Mouse (Mus musculus): ENCODE data around the gene Dtx4. TPM values are rescaled to one million over a fixed set of nuclear protein-coding genes. Genes with fewer than 3 reads are reported as not detected.

Gene Dtx4
- polyA plus RNA-seq, 1 experiment from 2014 or later: 5.2 TPM

GRCm38 (mm10) chr19:12484210-12484609 is 17.0 kb downstream of the Dtx4 start:
- ATAC-seq (ENCODE audit: insufficient number of reproducible peaks, insufficient read depth, low FRiP score, low TSS enrichment, low read depth): no peak
- Histone ChIP-seq H3K36me3 (peaks cover 4% of the 10 kb centered on the region; the same call in 1 of the 2 replicates), H3K9ac (replicated peaks) (no peak overlapping the region), H3K9me3 (no peaks in the 10 kb centered on the region), H3K27ac (no peak overlapping the region), H3K4me3 (replicated peaks) (no peak overlapping the region), H3K4me2 (no peak overlapping the region), H3K4me1 (replicated peaks) (peaks cover 12% of the 10 kb centered on the region), H3K27me3 (no peaks in the 10 kb centered on the region)
- WGBS: 87% methylated on average over 4 of the region's 4 CpGs

GRCm38 (mm10) chr19:12483782-12484181 is 17.5 kb downstream of the Dtx4 start:
- Histone ChIP-seq H3K36me3 (peaks cover 4% of the 10 kb centered on the region; the same call in 1 of the 2 replicates), H3K4me3 (replicated peaks) (no peak overlapping the region), H3K9ac (replicated peaks) (no peak overlapping the region), H3K27ac (no peak overlapping the region), H3K9me3 (no peaks in the 10 kb centered on the region), H3K4me2 (no peak overlapping the region), H3K4me1 (replicated peaks) (peaks cover 8% of the 10 kb centered on the region), H3K27me3 (no peaks in the 10 kb centered on the region)
- ATAC-seq (ENCODE audit: insufficient number of reproducible peaks, insufficient read depth, low FRiP score, low TSS enrichment, low read depth): no peak
- WGBS: 46% methylated on average over 4 of the region's 4 CpGs

DNA sequence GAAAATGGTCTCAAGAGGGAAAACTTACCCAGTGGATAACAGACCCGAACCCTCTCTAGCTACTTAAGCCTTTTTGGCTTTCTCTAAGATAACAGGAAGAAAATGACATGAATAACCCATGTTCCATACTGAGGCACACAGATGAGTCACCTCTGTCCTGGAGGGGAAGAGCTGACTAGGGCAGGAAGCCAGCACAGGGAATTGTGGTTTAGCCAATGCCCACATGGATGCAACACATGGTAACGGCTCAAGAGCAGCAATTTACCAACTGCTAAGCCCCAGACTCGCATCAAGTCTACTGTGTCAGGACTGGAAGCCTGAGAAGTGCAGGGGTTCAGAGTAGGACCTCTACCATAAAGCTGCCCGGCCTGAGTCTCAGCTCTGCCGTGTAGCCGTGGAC is 22.9 kb downstream of the Dtx4 start:
- H3K27ac ChIP-seq: no peak overlapping the region
- H3K27me3 ChIP-seq: no peaks in the 10 kb centered on the region
- no peak overlapping the region for H3K4me3 ChIP-seq (replicated peaks)
- no peak for ATAC-seq (ENCODE audit: insufficient number of reproducible peaks, insufficient read depth, low FRiP score, low TSS enrichment, low read depth)
- no peak overlapping the region for H3K9ac ChIP-seq (replicated peaks)
- no peak overlapping the region for H3K4me2 ChIP-seq
- peaks cover 4% of the 10 kb centered on the region; the same call in 1 of the 2 replicates for H3K4me1 ChIP-seq (replicated peaks)
- no peaks in the 10 kb centered on the region for H3K9me3 ChIP-seq
- WGBS: 87% methylated on average over 6 of the region's 6 CpGs
- H3K36me3 ChIP-seq: peaks cover 4% of the 10 kb centered on the region; the same call in 1 of the 2 replicates

DNA sequence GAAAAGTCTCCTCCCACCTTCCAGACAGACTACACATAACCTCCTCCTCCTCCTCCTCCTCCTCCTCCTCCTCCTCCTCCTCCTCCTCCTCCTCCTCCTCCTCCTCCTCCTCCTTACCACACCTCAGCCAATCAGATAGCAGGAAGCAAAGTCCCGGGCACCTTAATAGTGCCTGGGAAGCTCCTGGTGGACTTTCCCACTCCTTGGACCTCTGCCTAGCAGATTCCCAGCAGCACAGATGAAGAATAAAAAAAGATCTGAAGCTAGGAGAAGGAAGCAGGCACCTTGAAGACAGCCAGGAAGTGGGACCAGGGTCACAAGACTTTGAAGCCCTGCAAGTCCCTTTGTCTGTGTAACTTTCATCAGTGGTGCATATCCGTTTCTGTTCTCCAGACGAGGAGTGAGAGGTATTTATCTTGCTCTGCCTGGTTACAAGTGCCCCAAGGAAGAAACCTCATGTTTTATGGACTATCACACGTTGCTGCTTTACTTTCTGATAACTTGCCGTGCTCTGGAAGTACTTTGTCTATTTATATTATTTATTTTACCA is 24.5 kb downstream of the Dtx4 start:
- H3K4me1 ChIP-seq (replicated peaks): peaks cover 4% of the 10 kb centered on the region; the same call in 1 of the 2 replicates
- H3K4me3 ChIP-seq (replicated peaks): no peak overlapping the region
- H3K36me3 ChIP-seq: peaks cover under 1% of the 10 kb centered on the region; the same call in 1 of the 2 replicates
- H3K9me3 ChIP-seq: no peaks in the 10 kb centered on the region
- ATAC-seq (ENCODE audit: insufficient number of reproducible peaks, insufficient read depth, low FRiP score, low TSS enrichment, low read depth): no peak
- 49% methylated on average over 5 of the region's 5 CpGs for WGBS
- H3K9ac ChIP-seq (replicated peaks): no peak overlapping the region
- no peak overlapping the region for H3K4me2 ChIP-seq
- no peaks in the 10 kb centered on the region for H3K27me3 ChIP-seq
- no peak overlapping the region for H3K27ac ChIP-seq

DNA sequence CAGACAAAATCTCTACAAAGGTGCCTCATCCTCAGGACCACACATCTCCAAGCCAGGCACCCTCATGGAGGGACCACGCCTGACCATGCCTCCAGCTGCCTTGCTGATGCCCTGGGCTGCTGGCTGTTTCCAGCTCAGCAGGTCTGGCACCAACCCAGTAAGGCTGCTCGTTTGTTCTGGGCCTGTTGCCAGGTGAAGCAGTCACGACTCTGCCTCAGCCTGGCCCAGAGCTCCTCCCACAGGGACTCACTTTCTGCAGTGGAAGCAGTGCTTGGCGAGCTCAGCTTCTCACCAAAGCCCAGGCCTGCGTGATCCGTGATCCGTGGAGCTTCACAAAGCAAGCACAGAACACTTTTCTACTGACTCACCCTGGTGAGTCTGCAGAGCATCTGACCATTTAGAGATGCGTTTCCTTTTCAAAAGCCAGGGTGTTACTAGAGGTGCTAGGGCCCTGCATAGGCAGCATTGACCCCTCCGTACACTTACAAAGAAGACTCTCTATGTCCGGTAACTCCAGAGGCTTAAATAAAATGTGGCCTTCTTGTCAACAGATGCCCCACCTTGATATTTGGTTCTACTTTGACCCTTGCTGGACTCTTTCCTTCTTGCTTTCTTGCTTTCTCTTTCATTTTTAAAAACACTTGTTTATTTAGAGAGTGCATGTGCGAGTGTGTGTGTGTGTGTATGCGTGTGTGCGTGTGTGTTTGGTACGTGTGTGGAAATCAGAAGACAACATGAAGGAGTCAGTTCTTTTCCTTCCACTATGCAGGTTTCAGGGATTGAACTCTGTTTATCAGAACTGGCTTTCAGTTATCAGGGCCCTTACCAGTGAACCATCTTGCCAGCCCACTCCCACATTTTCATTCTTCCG is 25.6 kb downstream of the Dtx4 start:
- Histone ChIP-seq H3K9ac (replicated peaks) (no peak overlapping the region), H3K27me3 (no peaks in the 10 kb centered on the region), H3K4me3 (replicated peaks) (no peak overlapping the region), H3K4me1 (replicated peaks) (peaks cover 4% of the 10 kb centered on the region; the same call in 1 of the 2 replicates), H3K4me2 (no peak overlapping the region), H3K36me3 (no peaks in the 10 kb centered on the region), H3K27ac (0 out of 2 replicates have a peak overlapping the region, but pooled peaks have one; percentile 35), H3K9me3 (no peaks in the 10 kb centered on the region)
- 67% methylated on average over 15 of the region's 15 CpGs for WGBS
- ATAC-seq (ENCODE audit: insufficient number of reproducible peaks, insufficient read depth, low FRiP score, low TSS enrichment, low read depth): peak; percentile 89

- Histone ChIP-seq H3K36me3 (no peaks in the 10 kb centered on the region), H3K9ac (replicated peaks) (no peak overlapping the region), H3K4me2 (no peak overlapping the region), H3K27ac (no peak overlapping the region), H3K4me3 (replicated peaks) (no peak overlapping the region), H3K4me1 (replicated peaks) (peaks cover 4% of the 10 kb centered on the region; the same call in 1 of the 2 replicates), H3K9me3 (no peaks in the 10 kb centered on the region), H3K27me3 (no peaks in the 10 kb centered on the region)
- no peak for ATAC-seq (ENCODE audit: insufficient number of reproducible peaks, insufficient read depth, low FRiP score, low TSS enrichment, low read depth)
- WGBS: 88% methylated on average over 4 of the region's 4 CpGs
These were observed 27.3 kb downstream of the Dtx4 start for GRCm38 (mm10) chr19:12473951-12474350.

DNA sequence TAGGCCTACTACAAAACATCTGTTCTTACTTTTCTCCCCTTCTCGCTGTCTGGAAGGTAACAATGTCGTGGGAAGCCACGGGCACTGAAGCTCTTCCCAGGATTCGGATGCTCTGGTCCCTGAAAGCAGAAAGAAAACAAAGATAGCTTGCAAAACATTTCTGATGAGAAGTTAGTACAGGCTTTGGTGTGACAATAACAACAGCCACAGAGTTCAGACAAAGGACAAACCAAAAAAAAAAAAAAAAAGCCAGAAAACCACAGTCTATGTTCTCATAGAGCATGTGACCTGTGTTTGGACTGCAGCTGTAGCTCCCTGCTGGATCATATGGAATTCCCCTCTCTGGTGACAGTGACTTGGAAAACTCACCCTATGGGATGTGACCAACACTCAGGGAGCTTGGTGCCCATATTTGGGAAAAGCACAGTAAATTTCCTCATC is 28.0 kb downstream of the Dtx4 start:
- H3K36me3 ChIP-seq: no peaks in the 10 kb centered on the region
- no peak for ATAC-seq (ENCODE audit: insufficient number of reproducible peaks, insufficient read depth, low FRiP score, low TSS enrichment, low read depth)
- no peaks in the 10 kb centered on the region for H3K27me3 ChIP-seq
- H3K27ac ChIP-seq: no peak overlapping the region
- no peak overlapping the region for H3K4me2 ChIP-seq
- no peak overlapping the region for H3K9ac ChIP-seq (replicated peaks)
- WGBS: 36% methylated on average over 4 of the region's 4 CpGs
- no peaks in the 10 kb centered on the region for H3K9me3 ChIP-seq
- no peak overlapping the region for H3K4me3 ChIP-seq (replicated peaks)
- H3K4me1 ChIP-seq (replicated peaks): peaks cover 4% of the 10 kb centered on the region; the same call in 1 of the 2 replicates

- Histone ChIP-seq H3K4me2 (no peak overlapping the region), H3K9me3 (no peaks in the 10 kb centered on the region), H3K27me3 (no peaks in the 10 kb centered on the region), H3K9ac (replicated peaks) (no peak overlapping the region), H3K4me1 (replicated peaks) (peaks cover 4% of the 10 kb centered on the region; the same call in 1 of the 2 replicates), H3K4me3 (replicated peaks) (no peak overlapping the region), H3K27ac (no peak overlapping the region), H3K36me3 (no peaks in the 10 kb centered on the region)
- ATAC-seq (ENCODE audit: insufficient number of reproducible peaks, insufficient read depth, low FRiP score, low TSS enrichment, low read depth): no peak
- WGBS: 89% methylated on average over 5 of the region's 5 CpGs
These were observed 28.8 kb downstream of the Dtx4 start for GRCm38 (mm10) chr19:12472381-12472976.

DNA sequence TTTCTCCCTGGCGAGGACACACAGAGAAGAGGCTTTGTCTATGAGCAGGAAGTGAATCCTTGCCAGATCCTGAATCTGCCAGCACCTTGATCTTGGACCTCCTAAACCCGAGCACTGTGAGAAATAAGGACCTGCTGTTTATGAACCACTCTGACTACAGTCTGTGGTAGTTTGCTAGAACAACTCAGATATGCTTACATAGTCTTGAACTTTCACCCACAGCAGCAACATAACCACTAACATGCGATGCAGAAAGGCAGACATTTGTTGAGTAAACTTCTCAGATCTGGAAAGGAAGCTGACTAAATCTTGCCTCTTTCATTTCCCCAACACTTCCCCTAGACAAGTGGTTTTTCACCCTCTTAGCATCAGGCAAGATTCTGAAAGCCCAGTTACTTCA is 29.4 kb downstream of the Dtx4 start:
- H3K9me3 ChIP-seq: no peaks in the 10 kb centered on the region
- no peak for ATAC-seq (ENCODE audit: insufficient number of reproducible peaks, insufficient read depth, low FRiP score, low TSS enrichment, low read depth)
- no peak overlapping the region for H3K27ac ChIP-seq
- WGBS: 75% methylated on average over 3 of the region's 3 CpGs
- no peaks in the 10 kb centered on the region for H3K36me3 ChIP-seq
- H3K9ac ChIP-seq (replicated peaks): no peak overlapping the region
- no peaks in the 10 kb centered on the region for H3K27me3 ChIP-seq
- no peak overlapping the region for H3K4me3 ChIP-seq (replicated peaks)
- H3K4me2 ChIP-seq: no peak overlapping the region
- peaks cover 4% of the 10 kb centered on the region; the same call in 1 of the 2 replicates for H3K4me1 ChIP-seq (replicated peaks)

DNA sequence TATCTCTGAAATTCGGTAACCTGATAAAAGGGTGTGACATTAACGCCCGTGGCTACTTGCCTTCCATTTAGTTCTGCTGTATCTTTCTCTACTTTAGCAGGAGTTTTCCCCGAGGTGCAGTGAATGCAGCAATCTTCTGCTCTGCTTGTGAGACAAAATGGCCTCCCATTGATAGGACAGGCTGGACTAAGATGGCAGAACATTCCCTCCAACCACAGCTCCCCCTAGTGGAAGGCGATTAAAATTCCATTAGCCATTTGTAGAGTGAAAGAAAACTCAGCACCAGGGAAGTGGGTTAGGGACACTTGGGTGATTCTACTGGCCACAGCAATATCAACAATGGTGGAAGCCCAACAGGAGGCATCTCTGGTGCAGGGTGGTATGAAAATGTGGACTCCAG is 33.8 kb downstream of the Dtx4 start:
- no peak overlapping the region for H3K4me3 ChIP-seq (replicated peaks)
- H3K4me1 ChIP-seq (replicated peaks): no peaks in the 10 kb centered on the region
- no peaks in the 10 kb centered on the region for H3K27me3 ChIP-seq
- WGBS: 86% methylated on average over 5 of the region's 5 CpGs
- ATAC-seq (ENCODE audit: insufficient number of reproducible peaks, insufficient read depth, low FRiP score, low TSS enrichment, low read depth): no peak
- H3K27ac ChIP-seq: no peak overlapping the region
- no peak overlapping the region for H3K9ac ChIP-seq (replicated peaks)
- H3K4me2 ChIP-seq: no peak overlapping the region
- H3K36me3 ChIP-seq: no peaks in the 10 kb centered on the region
- no peaks in the 10 kb centered on the region for H3K9me3 ChIP-seq

DNA sequence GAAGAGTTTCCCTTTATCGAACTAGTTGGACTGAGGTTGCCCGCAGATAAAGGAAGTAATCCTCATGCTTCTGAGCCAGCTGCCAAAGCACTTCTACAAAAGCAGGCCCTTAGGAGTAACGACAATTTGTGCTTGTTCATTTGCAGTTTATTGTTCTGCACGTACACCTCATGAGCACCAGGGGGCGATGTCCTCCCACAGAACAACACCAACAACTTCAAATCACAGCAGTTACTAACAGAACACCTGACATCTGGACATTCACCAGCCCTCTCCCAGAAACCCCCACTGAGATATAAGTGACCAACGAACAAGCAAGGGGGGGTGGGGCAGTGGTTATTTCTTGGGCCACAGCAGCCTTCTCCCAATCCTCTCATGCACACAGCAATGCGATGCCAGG is 35.0 kb downstream of the Dtx4 start:
- Histone ChIP-seq H3K27me3 (no peaks in the 10 kb centered on the region), H3K4me1 (replicated peaks) (no peaks in the 10 kb centered on the region), H3K4me3 (replicated peaks) (no peak overlapping the region), H3K9me3 (no peaks in the 10 kb centered on the region), H3K9ac (replicated peaks) (no peak overlapping the region), H3K27ac (no peak overlapping the region), H3K4me2 (no peak overlapping the region), H3K36me3 (no peaks in the 10 kb centered on the region)
- 32% methylated on average over 7 of the region's 7 CpGs for WGBS
- ATAC-seq (ENCODE audit: insufficient number of reproducible peaks, insufficient read depth, low FRiP score, low TSS enrichment, low read depth): no peak

Data from limb, embryonic 12.5 days (tissue).